Mouse (Mus musculus) R1 (cell line): ENCODE data around the gene Sgk2.

Experiments
- DNase-seq: peaks from one replicate; pipeline ENCODE4 v3.0.0-alpha.2; 2018; ENCODE audit warnings: low read depth, low spot score

Sgk2 gene

DNA sequence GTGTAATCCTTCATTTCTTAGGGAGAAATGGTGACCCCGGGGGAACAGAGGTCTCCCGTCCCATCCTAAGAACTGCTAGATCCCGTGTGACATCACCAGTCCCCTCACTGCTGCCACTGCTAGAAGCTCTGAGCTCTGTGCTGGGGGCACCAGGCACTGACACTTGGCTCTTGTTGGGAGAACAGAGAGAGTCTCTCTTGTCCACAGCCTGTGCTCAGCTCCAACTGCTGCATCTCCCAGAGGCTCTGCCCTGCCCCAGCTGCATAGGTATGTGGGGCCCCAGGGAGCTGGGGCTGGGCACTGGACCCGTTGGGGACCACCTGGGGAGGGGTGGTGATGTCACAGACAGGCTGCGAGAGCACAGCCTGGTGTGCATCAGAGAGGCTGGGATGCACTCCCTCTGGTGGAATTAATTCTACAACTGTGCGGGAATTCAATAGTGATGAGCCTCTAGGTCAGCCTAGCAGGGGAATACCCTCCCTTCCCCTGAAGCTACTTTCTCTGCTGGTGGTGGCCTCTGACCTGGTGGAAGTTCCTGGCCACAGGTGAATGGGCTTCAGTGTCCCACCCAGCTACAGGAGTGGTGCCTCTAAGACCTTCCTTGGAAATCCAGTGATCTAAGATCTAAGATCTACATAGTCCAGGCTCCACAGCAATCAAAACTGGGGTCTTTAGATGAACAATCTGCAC is 4.4 kb downstream of the Sgk2 start:
- no peak for DNase-seq

DNA sequence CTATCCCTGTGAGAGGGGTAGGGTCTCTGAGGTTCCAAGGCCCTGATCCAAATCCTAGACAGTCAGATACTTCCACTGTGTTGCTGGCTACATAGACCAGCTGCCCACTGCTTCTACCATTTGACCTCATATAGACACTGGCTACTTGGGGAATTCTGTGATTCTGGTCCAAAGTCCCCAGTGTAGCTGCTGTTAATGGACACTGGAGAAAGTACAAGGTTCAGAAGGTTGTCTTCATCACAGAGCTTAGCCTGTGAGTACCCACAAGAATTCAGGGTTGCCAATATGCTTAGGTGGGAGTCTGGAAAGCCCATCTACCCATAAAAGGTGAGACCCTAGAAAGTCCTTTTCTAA is 4.9 kb downstream of the Sgk2 start:
- no peak for DNase-seq

DNA sequence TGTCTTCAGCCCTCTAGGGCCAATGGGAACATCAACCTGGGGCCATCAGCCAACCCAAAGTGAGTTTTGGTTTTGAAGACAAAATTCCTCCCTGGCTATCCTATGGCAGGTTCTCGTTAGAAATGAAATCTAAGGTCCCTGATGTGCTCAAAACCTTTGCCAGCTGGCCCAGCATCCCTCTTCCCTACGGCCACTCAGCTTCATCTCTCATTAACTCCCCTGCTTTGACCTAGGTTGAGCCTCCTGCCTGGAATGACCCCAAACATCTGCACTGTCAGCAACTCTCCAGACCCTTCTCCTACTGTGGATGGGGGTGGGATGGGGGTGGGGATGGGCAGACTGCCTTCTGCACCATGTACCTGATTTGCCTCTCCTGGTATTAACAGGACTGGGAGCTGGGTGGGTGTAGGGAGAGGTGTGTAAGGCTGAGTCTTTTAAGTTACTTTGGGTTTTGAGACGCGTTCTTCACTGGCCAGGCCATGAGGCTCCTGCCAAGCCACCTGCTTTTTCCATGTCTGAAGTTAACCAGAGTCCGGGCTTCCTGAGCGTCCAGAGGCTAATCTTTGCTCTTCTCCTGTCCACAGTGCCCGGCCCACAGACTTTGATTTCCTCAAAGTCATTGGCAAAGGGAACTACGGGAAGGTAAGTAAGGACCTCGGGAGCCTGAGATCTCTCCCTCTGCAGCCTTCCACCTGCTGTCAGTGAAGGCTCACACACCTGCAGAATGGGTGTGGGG is 6.9 kb downstream of the Sgk2 start:
- DNase-seq, result no peak

DNA sequence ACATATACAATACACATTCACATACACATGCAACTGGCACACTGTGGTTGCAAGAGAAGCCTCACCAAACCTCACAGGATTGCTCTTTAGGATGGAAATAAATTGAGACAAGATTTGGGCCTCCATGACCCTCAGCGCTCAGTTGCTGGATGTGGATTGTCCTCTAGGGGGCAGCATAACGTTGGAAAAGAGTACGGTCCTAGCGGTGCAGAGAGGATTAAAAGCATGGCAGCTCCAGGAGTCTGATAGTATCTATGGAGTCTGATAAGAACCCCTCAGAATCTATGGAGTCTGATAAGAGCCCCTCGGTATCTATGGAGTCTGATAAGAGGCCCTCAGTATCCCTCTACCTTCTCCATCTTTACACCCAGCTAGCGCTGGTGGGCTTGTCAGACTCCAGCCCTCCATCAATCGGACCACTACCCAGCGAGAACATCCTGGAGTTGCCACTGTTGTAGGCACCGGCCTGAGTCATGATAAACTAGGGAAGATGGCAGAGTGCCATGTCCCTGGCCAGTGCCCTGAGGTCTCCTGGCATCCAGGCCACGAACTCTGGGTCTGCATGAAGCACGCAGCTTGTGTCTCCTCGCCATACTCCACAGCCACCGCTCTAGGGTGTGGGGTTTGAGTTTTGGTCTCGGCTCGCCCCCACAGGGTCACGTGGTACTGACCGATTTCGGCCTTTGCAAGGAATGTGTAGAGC is 11.5 kb downstream of the Sgk2 start:
- DNase-seq, result peak; percentile 88

DNA sequence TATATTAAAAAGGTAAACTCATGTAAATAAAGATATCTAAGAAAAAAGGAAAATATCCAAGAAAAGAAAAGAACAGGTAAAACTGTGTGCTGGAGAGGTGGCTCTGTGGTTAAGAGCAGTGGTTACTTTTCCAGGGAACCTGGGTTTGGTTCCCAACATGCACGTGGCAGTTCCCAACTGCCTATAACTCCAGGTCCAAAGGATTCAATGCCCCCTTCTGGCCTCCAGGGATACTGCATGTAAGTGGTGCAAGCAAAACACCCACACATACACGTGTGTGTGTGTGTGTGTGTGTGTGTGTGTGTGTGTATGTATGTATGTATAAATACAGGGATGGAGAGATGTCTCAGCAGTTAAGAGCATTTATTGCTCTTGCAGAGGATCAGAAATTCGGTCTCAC is 12.6 kb downstream of the Sgk2 start:
- DNase-seq, result peak; percentile 89

DNA sequence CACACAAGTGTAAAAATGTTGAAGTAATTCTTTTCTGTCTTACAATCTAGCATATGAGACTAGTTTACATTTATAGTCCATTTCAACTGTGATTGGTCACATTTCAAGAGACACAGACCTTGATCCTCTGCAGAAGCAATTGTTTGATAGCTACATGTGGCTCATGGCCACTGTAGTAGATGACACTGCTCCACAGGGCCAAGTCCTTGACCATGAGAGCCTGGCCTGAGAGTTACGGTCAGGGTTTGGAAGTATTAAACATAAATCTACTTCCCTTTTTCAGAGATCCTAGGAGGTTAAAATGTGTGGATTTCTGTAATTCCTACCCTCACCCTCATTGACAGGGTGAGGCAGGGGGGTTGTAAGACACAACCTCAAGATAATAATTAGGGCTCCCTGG is 13.9 kb downstream of the Sgk2 start:
- DNase-seq, result no peak

DNA sequence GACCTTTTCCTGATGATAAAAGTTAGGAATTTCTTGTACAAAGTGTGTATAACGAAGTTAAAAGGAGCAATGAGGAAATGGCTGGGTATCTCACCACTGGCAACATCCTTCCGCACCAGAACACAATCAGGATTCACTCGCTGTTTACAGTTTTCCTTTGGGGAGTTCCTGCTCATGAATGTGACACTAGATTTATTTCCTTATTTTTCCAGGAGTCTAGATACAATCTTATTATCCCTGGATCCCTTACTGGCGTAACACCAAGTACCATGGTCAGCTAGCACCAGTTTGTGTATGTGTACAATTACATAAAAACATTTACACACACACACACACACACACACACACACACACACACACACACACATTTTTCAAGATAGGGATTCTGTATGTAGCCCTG is 20.2 kb downstream of the Sgk2 start:
- no peak for DNase-seq

DNA sequence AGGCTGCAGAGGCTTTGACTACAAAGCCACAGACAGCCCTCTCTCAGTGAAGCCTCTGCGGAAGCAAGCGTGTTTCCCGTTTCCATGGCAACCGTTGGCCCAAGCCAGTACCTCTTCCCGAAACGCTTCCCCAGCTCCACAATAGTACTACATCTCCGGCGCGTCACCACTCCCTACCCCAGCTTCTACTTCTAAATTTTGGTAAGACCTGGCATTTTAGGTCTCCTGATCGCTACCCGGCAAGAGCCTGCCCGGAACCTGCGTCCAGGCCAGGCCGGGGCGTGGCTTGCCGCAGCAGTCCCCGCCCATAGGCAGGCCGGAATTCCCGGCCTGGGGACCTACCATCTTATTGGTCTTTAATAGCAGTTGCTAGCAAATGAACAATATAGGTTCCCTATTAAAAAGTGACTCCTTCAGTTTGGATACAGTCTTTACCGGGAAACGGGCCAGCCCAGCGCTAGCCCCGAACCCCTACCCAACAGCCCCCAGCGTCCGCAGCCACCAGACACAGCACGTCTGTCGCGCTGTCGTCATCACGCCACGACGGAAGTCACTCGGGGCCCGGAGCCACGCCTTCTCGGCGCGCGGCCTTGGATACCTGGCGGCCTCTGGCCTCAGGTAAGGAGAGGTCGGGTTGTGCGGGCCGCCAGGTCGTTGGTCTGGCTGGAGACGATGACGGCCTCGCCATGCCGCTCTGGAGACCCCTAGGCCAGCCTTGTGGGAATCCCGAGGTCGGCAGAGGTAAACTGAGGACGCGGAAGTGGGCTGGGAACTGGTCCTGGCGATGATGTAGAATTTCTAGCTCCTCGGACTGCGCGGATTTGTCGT is 30.0 kb downstream of the Sgk2 start, which contains the start of gene Ift52:
Gene Ift52 (plus strand): TSS at position 439 of the 828 bp plus-strand sequence.
- peak; percentile 91 for DNase-seq

DNA sequence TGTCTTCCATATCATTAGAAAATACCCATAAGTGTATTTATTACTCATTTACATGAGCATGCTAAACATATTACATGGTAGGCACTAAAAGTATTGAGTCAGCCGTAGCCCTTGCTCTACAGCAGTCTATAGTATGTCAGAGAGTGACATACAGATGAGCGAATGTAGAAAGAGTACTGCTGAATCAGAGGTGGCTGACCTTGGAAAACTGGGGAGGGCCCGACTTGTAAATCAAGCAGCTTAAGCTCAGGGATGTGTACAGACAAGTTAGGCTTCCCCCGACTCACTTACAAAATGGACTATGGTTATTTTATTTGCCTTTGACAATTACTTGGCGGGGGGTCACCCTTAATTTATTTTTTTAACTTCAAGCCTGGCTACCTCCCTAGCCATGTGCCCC is 44.2 kb downstream of the Sgk2 start:
- DNase-seq, result peak; percentile 91

DNA sequence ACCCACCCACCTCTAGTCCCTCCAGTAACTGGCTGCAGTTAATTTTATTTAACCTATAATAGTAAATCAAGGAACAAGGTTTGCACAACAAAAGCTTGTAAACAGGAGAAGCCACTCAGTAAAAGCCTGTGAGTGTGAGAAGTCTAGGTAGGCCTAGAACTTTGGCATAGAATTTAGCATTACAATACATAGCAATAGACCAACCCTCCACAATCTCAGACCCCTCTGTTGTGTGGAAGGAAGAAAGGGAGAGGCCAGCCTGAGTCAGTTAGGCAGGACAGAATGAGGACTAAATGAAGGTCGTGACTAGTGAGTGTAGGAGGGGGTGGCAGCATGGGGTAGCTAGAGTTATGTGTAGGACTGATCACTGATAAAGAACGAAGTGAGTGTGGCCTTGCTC is 44.6 kb downstream of the Sgk2 start:
- DNase-seq, result peak; percentile 99

DNA sequence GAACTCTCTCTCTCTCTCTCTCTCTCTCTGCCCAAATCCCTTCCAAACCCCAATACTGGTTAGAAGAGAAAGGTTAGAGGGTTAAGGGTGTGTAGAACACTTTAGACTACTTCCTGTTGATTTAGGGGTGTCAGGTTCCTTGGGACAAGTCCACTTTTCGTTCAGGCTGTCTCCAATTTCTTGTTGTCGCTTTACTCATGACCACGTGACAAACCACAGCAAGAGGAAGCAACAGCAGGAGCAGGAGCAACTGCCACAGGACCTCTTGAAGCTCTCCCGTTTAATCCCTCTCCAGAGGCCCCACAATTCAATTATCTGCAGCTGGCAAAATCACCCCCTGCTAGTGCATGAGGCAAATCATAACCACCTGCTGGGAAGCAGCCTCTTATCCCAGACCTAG is 45.5 kb downstream of the Sgk2 start:
- DNase-seq, result peak; percentile 86

DNA sequence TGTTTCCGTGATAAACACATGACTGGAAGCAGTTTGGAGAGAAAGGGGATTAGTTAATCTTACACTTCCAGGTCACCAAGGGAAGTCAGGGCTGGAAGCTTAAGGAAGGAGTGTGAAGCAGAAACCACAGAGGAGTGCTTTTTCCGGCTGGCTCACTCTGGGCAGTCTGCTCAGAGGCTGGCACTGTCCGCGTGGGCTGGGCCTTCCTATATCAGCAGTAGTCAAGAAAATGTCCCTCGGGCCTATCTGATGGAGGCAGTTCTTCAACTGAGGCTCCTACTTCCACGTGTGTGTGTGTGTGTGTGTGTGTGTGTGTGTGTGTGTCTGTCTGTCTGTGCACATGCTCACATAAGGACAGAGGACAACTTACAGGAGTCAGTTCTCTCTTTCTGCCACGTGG is 52.8 kb downstream of the Sgk2 start:
- DNase-seq, result no peak

DNA sequence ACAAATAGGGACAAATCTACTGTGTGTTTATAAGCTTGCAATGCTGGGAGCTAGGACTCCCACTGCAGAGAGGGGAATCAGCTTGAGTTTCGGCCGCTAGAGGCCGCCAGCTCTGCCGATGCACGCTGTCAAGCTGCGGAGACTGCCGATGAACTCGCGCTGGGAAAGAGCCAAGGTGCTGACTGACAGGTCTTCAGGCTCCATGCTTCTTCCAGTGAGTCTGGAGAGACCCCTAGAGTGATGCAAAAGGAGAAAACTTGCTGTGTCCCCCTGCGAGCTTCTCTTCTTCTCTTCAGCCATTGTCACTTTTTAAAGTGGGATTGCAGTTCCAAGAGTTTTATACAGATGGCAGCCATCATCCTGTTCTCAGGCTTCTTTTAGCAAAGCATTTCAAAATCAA is 61.0 kb downstream of the Sgk2 start:
- DNase-seq, result peak; percentile 86

DNA sequence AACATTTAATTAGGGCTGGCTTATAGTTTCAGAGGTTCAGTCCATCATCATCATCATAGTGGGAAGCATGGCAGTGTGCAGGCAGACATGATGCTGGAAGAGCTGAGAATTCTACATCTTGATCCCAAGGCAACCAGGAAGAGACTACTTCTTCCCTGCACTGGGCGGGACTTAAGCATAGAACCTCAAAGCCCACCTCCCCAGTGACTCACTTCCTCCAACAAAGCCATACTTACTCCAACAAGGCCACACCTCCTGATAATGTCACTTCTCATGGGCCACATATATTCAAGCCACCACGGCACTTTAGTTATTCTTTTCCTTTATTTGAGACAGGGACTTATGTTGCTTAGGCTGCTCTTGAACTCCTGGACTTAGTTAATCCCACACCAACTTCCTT is 62.0 kb downstream of the Sgk2 start:
- DNase-seq, result peak; percentile 80

DNA sequence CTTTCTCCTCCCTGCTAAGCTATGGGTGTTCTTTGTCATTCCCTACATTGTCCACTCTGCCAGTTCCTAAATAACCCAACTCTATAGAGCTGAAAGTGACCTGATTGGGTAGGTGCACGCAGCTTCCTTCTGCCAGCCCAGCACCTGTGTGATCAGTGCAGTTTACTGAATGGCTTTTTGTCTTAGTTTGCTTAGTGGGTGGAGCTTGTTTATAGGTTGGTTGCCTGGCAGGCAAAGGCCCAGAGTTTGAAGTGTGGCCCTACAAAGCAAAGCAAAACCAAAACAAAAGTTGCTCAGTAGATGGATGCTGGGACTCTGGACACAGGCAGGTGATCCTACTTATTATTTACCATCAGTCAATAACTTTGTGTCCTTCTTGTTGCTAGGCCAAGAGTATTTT is 64.6 kb downstream of the Sgk2 start:
- DNase-seq, result peak; percentile 97

DNA sequence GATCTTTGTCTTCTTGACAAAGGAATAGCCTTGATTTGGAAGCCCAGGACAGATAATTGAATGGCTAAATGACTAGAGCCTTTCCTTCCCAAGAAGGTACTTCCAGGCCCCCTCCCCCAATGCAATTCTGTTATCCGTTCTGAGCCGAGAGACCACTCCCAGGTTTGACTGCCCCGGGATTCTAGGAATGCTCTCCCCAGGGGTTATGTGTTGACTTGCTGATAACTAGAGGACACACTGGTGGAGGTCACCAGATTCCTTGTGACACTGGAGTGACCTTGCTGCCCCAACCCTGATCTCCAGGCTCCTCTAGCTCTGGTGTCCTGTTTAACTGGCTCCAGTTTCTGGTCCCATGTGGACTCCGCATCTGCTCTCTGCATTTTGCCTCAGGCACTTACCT is 65.0 kb downstream of the Sgk2 start:
- DNase-seq, result peak; percentile 99

DNA sequence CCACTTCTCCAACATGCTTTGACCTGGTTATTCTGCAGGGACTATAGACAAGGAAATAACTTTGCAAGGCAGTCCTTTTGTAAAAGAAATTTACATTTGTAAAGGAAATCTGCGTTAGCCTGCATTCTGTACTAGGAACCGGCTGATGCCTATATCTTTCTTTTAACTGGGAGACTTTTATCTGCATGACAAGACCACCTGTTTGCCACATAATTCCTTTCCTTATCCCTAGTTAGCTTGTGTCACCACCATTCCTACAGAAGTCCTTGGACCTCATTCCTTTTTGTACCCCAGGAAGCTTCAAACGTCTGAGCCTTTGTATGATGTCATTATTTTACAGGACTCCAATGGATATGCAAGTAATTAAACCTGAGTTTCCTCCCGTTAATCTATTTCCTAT is 65.7 kb downstream of the Sgk2 start:
- DNase-seq, result peak; percentile 87

DNA sequence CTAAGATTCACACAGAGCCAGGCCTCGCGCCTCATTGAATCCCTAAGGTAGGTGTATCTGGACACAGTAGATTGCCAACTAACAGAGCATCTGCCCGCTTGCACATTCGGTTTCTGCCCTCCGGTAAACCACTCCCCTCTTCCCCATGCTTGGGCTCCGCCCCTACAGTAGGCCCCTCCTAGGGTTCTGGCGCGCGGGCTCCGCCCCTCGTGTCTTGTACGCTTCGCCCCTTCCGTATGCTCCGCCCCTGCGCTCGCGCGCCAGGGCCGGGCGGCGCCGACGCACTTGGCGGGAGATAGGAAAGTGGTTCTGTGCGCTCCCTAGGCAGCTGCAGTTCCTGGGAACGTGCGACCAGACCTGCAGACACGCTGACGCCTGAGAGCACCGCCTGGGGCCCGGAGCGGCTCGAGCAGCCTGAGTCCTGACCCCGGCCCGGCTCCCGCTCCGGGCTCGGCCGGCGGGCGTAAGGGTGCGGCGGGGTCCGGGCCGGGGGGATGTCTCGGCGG is 67.3 kb downstream of the Sgk2 start, which contains the start of gene Mybl2:
Gene Mybl2 (plus strand): TSS at position 353 of the 506 bp plus-strand sequence.
- peak; percentile 97 for DNase-seq

DNA sequence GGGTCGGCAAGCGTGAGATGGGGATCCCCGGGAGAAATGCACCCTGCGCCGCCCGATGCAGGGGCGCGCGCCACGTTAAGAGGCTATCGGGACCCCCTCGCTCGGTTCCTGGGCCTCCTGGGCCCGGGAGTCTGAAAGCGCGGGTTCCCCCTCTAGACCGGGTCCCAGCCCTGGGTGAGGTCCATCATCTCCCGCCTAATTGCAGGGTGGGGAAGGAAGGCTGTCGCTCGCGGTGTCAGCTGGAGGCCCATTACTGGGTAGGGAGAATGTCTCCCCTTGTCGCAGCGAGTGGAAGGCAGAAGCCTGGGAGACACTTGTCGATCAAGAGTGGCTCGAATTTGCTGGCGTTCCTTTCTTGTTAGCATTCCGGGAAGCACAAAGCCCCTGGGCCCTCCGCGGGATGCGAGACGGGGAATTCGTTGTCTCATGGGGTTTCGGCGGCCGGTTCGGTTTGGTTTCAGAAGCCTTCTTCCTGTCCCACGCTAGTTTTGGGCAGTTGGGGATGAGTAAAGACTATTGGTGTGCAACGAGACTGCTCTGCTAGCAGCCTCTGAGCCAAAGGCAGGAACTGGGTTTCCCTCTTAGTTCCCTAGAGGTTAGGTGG is 67.9 kb downstream of the Sgk2 start:
- peak; percentile 63 for DNase-seq

DNA sequence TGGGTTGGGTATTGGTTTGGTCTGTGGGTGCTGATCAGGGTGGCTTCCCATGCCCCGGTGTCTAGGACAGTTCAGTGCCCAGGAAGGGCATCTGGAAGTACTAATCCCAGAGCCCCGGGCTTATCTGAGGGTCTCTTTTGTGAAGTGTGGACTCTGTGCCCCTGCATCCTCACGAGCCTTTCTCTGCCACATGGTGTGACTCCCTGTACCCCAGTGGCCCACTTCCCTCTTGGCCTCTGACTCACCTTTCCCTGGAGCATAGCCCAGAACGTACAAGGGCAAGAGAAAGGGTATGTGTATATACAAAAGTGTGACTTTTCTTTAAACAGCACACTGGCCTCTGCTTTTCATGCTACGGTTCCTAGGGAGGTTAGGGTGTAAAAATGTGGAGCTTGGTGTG is 68.6 kb downstream of the Sgk2 start:
- peak; percentile 71 for DNase-seq

DNA sequence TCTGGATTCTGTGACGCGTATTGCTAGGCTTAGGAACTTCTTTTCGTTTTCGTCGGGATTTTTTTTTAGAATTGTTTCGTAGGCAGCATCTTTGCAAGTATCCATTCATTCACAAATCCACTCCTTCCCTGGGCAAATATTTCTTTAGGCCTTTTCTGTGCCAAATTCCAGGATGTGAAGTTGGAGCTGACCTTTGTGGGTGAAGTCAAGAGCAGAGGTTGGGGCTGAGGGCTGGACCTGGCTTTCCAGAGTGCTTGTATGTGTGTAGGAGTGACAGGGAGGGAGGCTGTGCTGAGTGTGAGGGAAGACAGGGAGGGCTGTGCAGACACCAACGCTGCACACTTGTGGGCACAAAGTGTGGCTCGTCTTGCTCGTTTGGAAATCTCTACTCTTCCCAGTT is 69.5 kb downstream of the Sgk2 start:
- peak; percentile 61 for DNase-seq
